19 mouse cellular contexts compared by ENCODE assay signal in the genomic region with DNA sequence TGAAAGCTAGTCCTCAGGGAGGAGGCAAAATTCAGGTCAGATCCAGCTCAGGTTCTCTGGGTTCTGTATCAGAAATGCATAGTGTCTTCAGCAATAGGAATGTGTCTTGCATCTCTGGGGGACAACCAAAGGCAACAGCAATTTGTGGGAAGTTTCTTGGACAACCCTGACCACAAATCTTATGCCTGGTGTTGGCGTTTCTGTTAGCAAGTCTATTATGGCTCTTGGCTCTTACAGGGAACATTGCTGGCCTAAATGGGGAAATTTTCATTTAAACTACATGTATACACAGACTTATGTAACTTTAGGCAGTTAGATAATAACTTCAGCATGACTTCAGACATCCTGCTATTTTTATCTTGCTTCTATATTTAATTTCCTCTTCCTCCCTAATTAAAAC. TPM values are rescaled to one million over a fixed set of nuclear protein-coding genes. Genes with fewer than 3 reads are reported as not detected.
DNase-seq lines count a peak whose midpoint lies in the region; ATAC-seq and TF ChIP-seq lines count a peak whose summit lies in the region.
"Had no signal": no experiment of that assay in that cellular context is flagged by ENCODE, and none has a peak within 500 bp of the region (broad histone marks: within the 10 kb centered on the region; RNA-seq: fewer than 3 reads in every experiment).

No protein-coding gene starts in this region.

- TF ChIP-seq CTCF in left cerebral cortex, adult 2 months (IDR thresholded peaks at IDR 0.05), result no peak

- peak overlapping the region; percentile 2; the same call in 1 of the 2 replicates for H3K27ac ChIP-seq in left cerebral cortex, adult 2 months
- H3K27ac ChIP-seq: embryonic facial prominence, embryonic 10.5 days; embryonic facial prominence, embryonic 12.5 days; forebrain, embryonic 13.5 days; forebrain, embryonic 15.5 days had no signal

- ATAC-seq in frontal cortex, adult (ENCODE audit: low TSS enrichment), result peak; percentile 91
- ATAC-seq: forebrain, embryonic 13.5 days; forebrain, embryonic 15.5 days; forebrain, postnatal 0 days had no signal

- DNase-seq in frontal cortex, postnatal 14 days (ENCODE audit: low spot score in 2 of 2), result no peak
- DNase-seq in left cerebral cortex, adult 2 months (ENCODE audit: extremely low spot score in 1 of 2, low spot score in 2 of 2), result no peak
- no peak for DNase-seq in left cerebral cortex, adult 11 months (ENCODE audit: low spot score)
- no peak for DNase-seq in urinary bladder, postnatal 36 days (ENCODE audit: low spot score in 2 of 2)
- DNase-seq: adrenal gland, adult 2 months; adrenal gland, postnatal 10 days; adrenal gland, postnatal 25 days; B cell, adult 2 months; cerebellum, adult 11-12 months; cerebellum, adult 2 months; cerebellum, adult 9-10 months; cerebellum, postnatal 10 days; cerebellum, postnatal 25 days; forebrain, postnatal 0 days had no signal

- intact Hi-C loops in left cerebral cortex, adult 2 months (cut with DNase I), result no loop called here

- no peak overlapping the region for H3K4me3 ChIP-seq in left cerebral cortex, adult 2 months
- H3K4me3 ChIP-seq: embryonic facial prominence, embryonic 10.5 days; embryonic facial prominence, embryonic 12.5 days; forebrain, embryonic 13.5 days; forebrain, embryonic 15.5 days had no signal

RNA-seq across cellular contexts. Expression of a gene that starts 18.6 kb away (rescaled TPM):
- 10 to 100 TPM; 33.6 to 41.8 TPM for total RNA-seq in left cerebral cortex, adult 2 months (2021)
